Mouse (Mus musculus) midbrain, embryonic 14.5 days (tissue): ENCODE results near the gene Chmp5. TPM values are rescaled to one million over a fixed set of nuclear protein-coding genes. Genes with fewer than 3 reads are reported as not detected.

ENCODE experiments used
- ATAC-seq: fragments of 200-750 bp; cut with Nextera tagmentation; 2 replicates; pipeline ENCODE4 v1.8.0; 2017; ENCODE audit warnings: moderate number of reproducible peaks, moderate library complexity; ENCODE audit not compliant: low FRiP score, low TSS enrichment
- DNase-seq: peaks from one replicate; pipeline ENCODE4 v3.0.0-alpha.2; 2015
- H3K27ac ChIP-seq: fragments of 300-500 bp; sonication (generic); replicated peaks from 2 replicates; pipeline ENCODE4 v1.5.1; 2014; ENCODE audit warnings: mild to moderate bottlenecking, low read depth, low read length, moderate library complexity
- H3K27me3 ChIP-seq: fragments of 300-500 bp; sonication (generic); 2 replicates; pipeline ENCODE4 v1.6.1; 2014; ENCODE audit warnings: low read length, control low read depth, mixed read lengths; ENCODE audit not compliant: control insufficient read depth, insufficient read depth
- H3K36me3 ChIP-seq: fragments of 300-500 bp; sonication (generic); 2 replicates; pipeline ENCODE4 v1.6.1; 2014; ENCODE audit warnings: low read length, control low read depth; ENCODE audit not compliant: control insufficient read depth, insufficient read depth
- H3K4me1 ChIP-seq: fragments of 300-500 bp; sonication (generic); 2 replicates; pipeline ENCODE4 v1.6.1; 2014; ENCODE audit warnings: mild to moderate bottlenecking, antibody characterized with exemption, low read length, control low read depth; ENCODE audit not compliant: control insufficient read depth, insufficient read depth
- H3K4me2 ChIP-seq: fragments of 300-500 bp; sonication (generic); 2 replicates; pipeline ENCODE4 v1.6.1; 2014; ENCODE audit warnings: mild to moderate bottlenecking, low read length, moderate library complexity
- H3K4me3 ChIP-seq: fragments of 300-500 bp; sonication (generic); replicated peaks from 2 replicates; pipeline ENCODE4 v1.5.1; 2014; ENCODE audit warnings: low read depth, low read length
- H3K9ac ChIP-seq: fragments of 300-500 bp; sonication (generic); replicated peaks from 2 replicates; pipeline ENCODE4 v1.6.1; 2014; ENCODE audit warnings: mild to moderate bottlenecking, low read length, moderate library complexity
- H3K9me3 ChIP-seq: fragments of 300-500 bp; sonication (generic); 2 replicates; pipeline ENCODE4 v1.6.1; 2016; ENCODE audit warnings: low read length, control low read depth, mixed read lengths; ENCODE audit not compliant: control insufficient read depth
- WGBS: fragments of 180-500 bp; shearing (Covaris S2); extraction: QIAGEN DNeasy Blood & Tissue Kit; methylation state at CpG from one replicate; pipeline ENCODE4 v1.1.7; 2014; 5-methylcytosine and 5-hydroxymethylcytosine counted together
- polyA plus RNA-seq: library from polyadenylated mRNA; unstranded; fragments of >200 nt; fragmentation: Nextera tagmentation; extraction: Ambion mirVana; gene quantifications from 2 replicates; pipeline ENCODE4 v1.2.1, GENCODE M21; 2014

Chmp5 gene
- polyA plus RNA-seq, 1 experiment from 2014 or later, result 172 TPM

- Histone ChIP-seq H3K4me1 (peaks cover 10% of the 10 kb centered on the region; the same call in 1 of the 2 replicates), H3K9ac (no peak overlapping the region), H3K4me2 (no peak overlapping the region; the same call in 1 of the 2 replicates), H3K9me3 (no peaks in the 10 kb centered on the region), H3K27ac (no peak overlapping the region), H3K4me3 (no peak overlapping the region), H3K36me3 (peaks cover 34% of the 10 kb centered on the region), H3K27me3 (no peaks in the 10 kb centered on the region)
- ATAC-seq, result no peak
- no peak for DNase-seq
- 86% methylated on average over 4 of the region's 4 CpGs for WGBS
These were observed 21.0 kb downstream of the Chmp5 start for GRCm38 (mm10) chr4:40969161-40969560.

GRCm38 (mm10) chr4:40969781-40970591, 21.8 kb downstream of the Chmp5 start:
- Histone ChIP-seq H3K9ac (peak overlapping the region; percentile 86), H3K9me3 (no peaks in the 10 kb centered on the region), H3K36me3 (peaks cover 26% of the 10 kb centered on the region), H3K4me3 (peak overlapping the region; percentile 99), H3K27me3 (no peaks in the 10 kb centered on the region), H3K4me2 (peak overlapping the region; percentile 66), H3K27ac (peak overlapping the region; percentile 91), H3K4me1 (peaks cover 10% of the 10 kb centered on the region; the same call in 1 of the 2 replicates)
- no peak; the same call in 1 of the 2 replicates for ATAC-seq
- peak; percentile 1 for DNase-seq
- 13% methylated on average over 12 of the region's 13 CpGs for WGBS

- ATAC-seq (no peak; the same call in 1 of the 2 replicates), DNase-seq (no peak)
- under 1% methylated on average over 15 of the region's 16 CpGs for WGBS
- H3K4me2 ChIP-seq, result peak overlapping the region; percentile 66
- H3K4me1 ChIP-seq, result peaks cover 10% of the 10 kb centered on the region; the same call in 1 of the 2 replicates
- H3K9me3 ChIP-seq, result no peaks in the 10 kb centered on the region
- peak overlapping the region; percentile 99 for H3K4me3 ChIP-seq
- H3K27me3 ChIP-seq, result no peaks in the 10 kb centered on the region
- H3K9ac ChIP-seq, result peak overlapping the region; percentile 86
- H3K27ac ChIP-seq, result peak overlapping the region; percentile 91
- peaks cover 20% of the 10 kb centered on the region for H3K36me3 ChIP-seq
These were observed 22.3 kb downstream of the Chmp5 start for GRCm38 (mm10) chr4:40970592-40970841.

- DNase-seq, result peak; percentile 98
- Histone ChIP-seq H3K9me3 (no peaks in the 10 kb centered on the region), H3K4me3 (peak within 1 kb of the TSS; percentile 99), H3K36me3 (peaks cover 20% of the 10 kb centered on the region), H3K4me2 (peak within 1 kb of the TSS; percentile 66), H3K27me3 (no peaks in the 10 kb centered on the region), H3K4me1 (peaks cover 10% of the 10 kb centered on the region; the same call in 1 of the 2 replicates), H3K9ac (peak within 1 kb of the TSS; percentile 86), H3K27ac (peak within 1 kb of the TSS; percentile 91)
- under 1% methylated on average over 85 of the region's 85 CpGs for WGBS
- ATAC-seq, result peak; percentile 97
These were observed 22.9 kb downstream of the Chmp5 start, which contains the start of gene Nfx1 for GRCm38 (mm10) chr4:40970842-40971701. TSS of gene Nfx1 (plus strand) at chr4:40970906.

- Histone ChIP-seq H3K36me3 (peaks cover 16% of the 10 kb centered on the region; the same call in 1 of the 2 replicates), H3K9ac (peak overlapping the region; percentile 86), H3K27me3 (no peaks in the 10 kb centered on the region), H3K27ac (no peak overlapping the region), H3K9me3 (no peaks in the 10 kb centered on the region), H3K4me3 (peak overlapping the region; percentile 99), H3K4me2 (peak overlapping the region; percentile 66), H3K4me1 (peaks cover 10% of the 10 kb centered on the region; the same call in 1 of the 2 replicates)
- peak; percentile 62 for DNase-seq
- 26% methylated on average over 13 of the region's 13 CpGs for WGBS
- ATAC-seq, result no peak
These were observed 23.5 kb downstream of the Chmp5 start for GRCm38 (mm10) chr4:40971744-40972143.

- Histone ChIP-seq H3K27me3 (no peaks in the 10 kb centered on the region), H3K4me2 (no peak overlapping the region), H3K27ac (no peak overlapping the region), H3K36me3 (peaks cover 30% of the 10 kb centered on the region), H3K4me1 (peaks cover 10% of the 10 kb centered on the region; the same call in 1 of the 2 replicates), H3K9me3 (no peaks in the 10 kb centered on the region), H3K9ac (no peak overlapping the region), H3K4me3 (no peak overlapping the region)
- no peak for DNase-seq
- WGBS, result 100% methylated on average over 1 of the region's 1 CpGs
- ATAC-seq, result no peak
These were observed 25.8 kb downstream of the Chmp5 start for GRCm38 (mm10) chr4:40974011-40974410.

GRCm38 (mm10) chr4:40975678-40976077, 27.5 kb downstream of the Chmp5 start:
- H3K4me3 ChIP-seq, result no peak overlapping the region
- no peak overlapping the region for H3K4me2 ChIP-seq
- ATAC-seq (no peak), DNase-seq (no peak)
- no peaks in the 10 kb centered on the region for H3K27me3 ChIP-seq
- WGBS, result 92% methylated on average over 3 of the region's 3 CpGs
- no peaks in the 10 kb centered on the region for H3K9me3 ChIP-seq
- H3K4me1 ChIP-seq, result peaks cover 5% of the 10 kb centered on the region; the same call in 1 of the 2 replicates
- H3K27ac ChIP-seq, result no peak overlapping the region
- no peak overlapping the region for H3K9ac ChIP-seq
- peaks cover 47% of the 10 kb centered on the region for H3K36me3 ChIP-seq

- WGBS, result 96% methylated on average over 10 of the region's 10 CpGs
These were observed 28.4 kb downstream of the Chmp5 start for GRCm38 (mm10) chr4:40976651-40977050.

More at GRCm38 (mm10) chr4:40976651-40977050, 28.4 kb downstream of the Chmp5 start:
- Histone ChIP-seq H3K4me1 (peaks cover 5% of the 10 kb centered on the region; the same call in 1 of the 2 replicates), H3K27me3 (no peaks in the 10 kb centered on the region), H3K4me2 (no peak overlapping the region), H3K9me3 (no peaks in the 10 kb centered on the region), H3K9ac (no peak overlapping the region), H3K27ac (no peak overlapping the region), H3K4me3 (no peak overlapping the region), H3K36me3 (peaks cover 55% of the 10 kb centered on the region)
- no peak for ATAC-seq
- DNase-seq, result no peak
